Mouse (Mus musculus): ENCODE data around the gene Dad1. TPM values are rescaled to one million over a fixed set of nuclear protein-coding genes. Genes with fewer than 3 reads are reported as not detected.

The Dad1 gene
- polyA plus RNA-seq, 1 experiment: 309 TPM

DNA sequence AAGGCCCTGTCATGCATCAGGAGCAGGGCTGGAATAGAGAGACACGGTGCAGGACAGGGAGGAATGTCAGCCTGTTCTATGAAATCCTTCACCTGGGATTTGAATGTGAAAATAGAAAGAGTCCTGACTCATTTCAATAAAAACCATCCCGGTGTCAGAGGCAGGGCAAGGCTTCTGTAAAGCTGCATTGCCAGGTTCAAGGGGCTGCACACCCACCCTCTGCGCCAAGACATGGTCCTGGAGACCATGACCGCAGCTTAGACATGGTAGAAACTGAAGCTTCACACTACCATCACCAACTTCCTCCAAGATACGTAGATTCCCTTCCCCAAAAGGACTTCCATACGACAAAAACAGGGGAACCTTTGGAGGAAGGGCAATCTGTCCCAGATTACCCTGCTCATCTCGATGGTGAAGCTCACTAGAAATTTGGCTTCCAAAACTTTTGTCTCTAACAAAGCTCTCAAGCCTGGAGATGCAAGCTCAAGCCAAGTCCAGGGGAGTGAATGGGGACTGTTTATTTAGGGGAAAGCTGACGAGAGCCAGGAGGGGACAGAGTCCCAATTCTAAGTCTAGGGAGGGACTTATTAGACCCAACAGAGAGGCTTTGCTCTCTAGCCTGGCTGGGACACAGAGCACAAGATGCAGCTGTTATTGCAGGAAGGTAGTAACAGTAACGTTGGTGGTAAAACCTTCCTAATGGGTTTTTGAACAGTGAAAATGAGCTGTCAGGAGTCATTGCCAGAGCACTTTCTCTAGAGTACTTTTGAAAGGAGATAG is 60.4 kb downstream of the Dad1 start:
- peak overlapping the region; percentile 5; the same call in 1 of the 2 replicates for H3K4me3 ChIP-seq (ENCODE audit: extremely low read depth, insufficient read depth, insufficient read length)
- TF ChIP-seq CTCF (IDR thresholded peaks at IDR 0.05; ENCODE audit: extremely low read depth, insufficient read depth, insufficient read length, insufficient replicate concordance) (no peak), POLR2A (IDR thresholded peaks at IDR 0.05; ENCODE audit: low read depth, low read length) (no peak)
- 76% methylated on average over 9 of the region's 9 CpGs for WGBS
- DNase-seq (ENCODE audit: low read depth in 1 of 2, low spot score in 2 of 2): no peak
- H3K4me1 ChIP-seq (ENCODE audit: control insufficient read depth, insufficient read depth, insufficient read length): no peaks in the 10 kb centered on the region
- H3K36me3 ChIP-seq (ENCODE audit: control insufficient read depth, insufficient read depth, low read length): no peaks in the 10 kb centered on the region; the same call in 1 of the 2 replicates
- peak overlapping the region; percentile 36 for H3K27ac ChIP-seq (ENCODE audit: insufficient read depth, low read length)
- no peaks in the 10 kb centered on the region for H3K27me3 ChIP-seq (ENCODE audit: control insufficient read depth, insufficient read depth, low read length)

GRCm38 (mm10) chr14:54192462-54192847 is 61.4 kb downstream of the Dad1 start:
- H3K4me1 ChIP-seq (ENCODE audit: control insufficient read depth, insufficient read depth, insufficient read length): no peaks in the 10 kb centered on the region
- peak overlapping the region; percentile 9; the same call in 1 of the 2 replicates for H3K4me3 ChIP-seq (ENCODE audit: extremely low read depth, insufficient read depth, insufficient read length)
- TF ChIP-seq CTCF (IDR thresholded peaks at IDR 0.05; ENCODE audit: extremely low read depth, insufficient read depth, insufficient read length, insufficient replicate concordance): no peak
- TF ChIP-seq POLR2A (IDR thresholded peaks at IDR 0.05; ENCODE audit: low read depth, low read length): no peak
- H3K27ac ChIP-seq (ENCODE audit: insufficient read depth, low read length): peak overlapping the region; percentile 15; the same call in 1 of the 2 replicates
- WGBS: 75% methylated on average over 3 of the region's 3 CpGs
- no peaks in the 10 kb centered on the region for H3K36me3 ChIP-seq (ENCODE audit: control insufficient read depth, insufficient read depth, low read length)
- DNase-seq (ENCODE audit: low read depth in 1 of 2, low spot score in 2 of 2): no peak
- no peaks in the 10 kb centered on the region for H3K27me3 ChIP-seq (ENCODE audit: control insufficient read depth, insufficient read depth, low read length)

GRCm38 (mm10) chr14:54191594-54192461 is 62.1 kb downstream of the Dad1 start:
- Histone ChIP-seq H3K4me3 (ENCODE audit: extremely low read depth, insufficient read depth, insufficient read length) (peak overlapping the region; percentile 27), H3K4me1 (ENCODE audit: control insufficient read depth, insufficient read depth, insufficient read length) (no peaks in the 10 kb centered on the region), H3K27me3 (ENCODE audit: control insufficient read depth, insufficient read depth, low read length) (no peaks in the 10 kb centered on the region), H3K27ac (ENCODE audit: insufficient read depth, low read length) (peak overlapping the region; percentile 40), H3K36me3 (ENCODE audit: control insufficient read depth, insufficient read depth, low read length) (no peaks in the 10 kb centered on the region)
- DNase-seq (ENCODE audit: low read depth in 1 of 2, low spot score in 2 of 2): no peak
- TF ChIP-seq CTCF (IDR thresholded peaks at IDR 0.05; ENCODE audit: extremely low read depth, insufficient read depth, insufficient read length, insufficient replicate concordance): no peak
- no peak for TF ChIP-seq POLR2A (IDR thresholded peaks at IDR 0.05; ENCODE audit: low read depth, low read length)
- WGBS: 81% methylated on average over 18 of the region's 18 CpGs

- Histone ChIP-seq H3K27ac (ENCODE audit: insufficient read depth, low read length) (peak overlapping the region; percentile 76), H3K4me3 (ENCODE audit: extremely low read depth, insufficient read depth, insufficient read length) (peak overlapping the region; percentile 12; the same call in 1 of the 2 replicates), H3K36me3 (ENCODE audit: control insufficient read depth, insufficient read depth, low read length) (no peaks in the 10 kb centered on the region), H3K4me1 (ENCODE audit: control insufficient read depth, insufficient read depth, insufficient read length) (no peaks in the 10 kb centered on the region), H3K27me3 (ENCODE audit: control insufficient read depth, insufficient read depth, low read length) (no peaks in the 10 kb centered on the region)
- no peak for DNase-seq (ENCODE audit: low read depth in 1 of 2, low spot score in 2 of 2)
- TF ChIP-seq CTCF (IDR thresholded peaks at IDR 0.05; ENCODE audit: extremely low read depth, insufficient read depth, insufficient read length, insufficient replicate concordance) (no peak), POLR2A (IDR thresholded peaks at IDR 0.05; ENCODE audit: low read depth, low read length) (no peak)
- WGBS: 68% methylated on average over 4 of the region's 4 CpGs
Observed at GRCm38 (mm10) chr14:54191026-54191390, 62.9 kb downstream of the Dad1 start.

GRCm38 (mm10) chr14:54190305-54191025 is 63.4 kb downstream of the Dad1 start:
- H3K27me3 ChIP-seq (ENCODE audit: control insufficient read depth, insufficient read depth, low read length): no peaks in the 10 kb centered on the region
- 75% methylated on average over 7 of the region's 7 CpGs for whole genome bisulfite sequencing
- peak overlapping the region; percentile 76 for H3K27ac ChIP-seq (ENCODE audit: insufficient read depth, low read length)
- H3K4me1 ChIP-seq (ENCODE audit: control insufficient read depth, insufficient read depth, insufficient read length): no peaks in the 10 kb centered on the region
- no peaks in the 10 kb centered on the region for H3K36me3 ChIP-seq (ENCODE audit: control insufficient read depth, insufficient read depth, low read length)
- DNase-seq (ENCODE audit: low read depth in 1 of 2, low spot score in 2 of 2): no peak
- TF ChIP-seq CTCF (IDR thresholded peaks at IDR 0.05; ENCODE audit: extremely low read depth, insufficient read depth, insufficient read length, insufficient replicate concordance) (no peak), POLR2A (IDR thresholded peaks at IDR 0.05; ENCODE audit: low read depth, low read length) (no peak)
- peak overlapping the region; percentile 41; the same call in 1 of the 2 replicates for H3K4me3 ChIP-seq (ENCODE audit: extremely low read depth, insufficient read depth, insufficient read length)

DNA sequence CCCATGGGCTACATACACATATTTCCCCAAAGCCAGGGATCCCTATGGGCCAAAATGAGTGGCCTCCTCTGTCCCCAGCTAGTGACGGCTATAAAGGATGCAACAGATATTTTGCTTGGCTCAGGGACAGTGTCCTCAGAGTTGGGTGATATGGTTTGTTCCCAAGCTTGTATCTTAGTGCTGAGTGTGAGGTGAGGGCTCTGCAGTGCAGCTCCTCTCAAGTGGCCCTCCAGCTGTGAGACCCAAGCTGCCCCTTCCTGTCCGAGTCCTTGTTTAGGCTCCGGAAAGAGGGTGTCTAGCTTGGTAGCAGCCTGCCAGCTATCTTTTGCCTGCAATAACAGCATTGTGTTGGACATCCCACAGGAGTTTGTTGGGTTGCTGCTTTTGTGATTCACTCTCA is 64.6 kb downstream of the Dad1 start:
- peak overlapping the region; percentile 76 for H3K27ac ChIP-seq (ENCODE audit: insufficient read depth, low read length)
- H3K27me3 ChIP-seq (ENCODE audit: control insufficient read depth, insufficient read depth, low read length): no peaks in the 10 kb centered on the region
- no peaks in the 10 kb centered on the region for H3K36me3 ChIP-seq (ENCODE audit: control insufficient read depth, insufficient read depth, low read length)
- peak overlapping the region; percentile 31; the same call in 1 of the 2 replicates for H3K4me3 ChIP-seq (ENCODE audit: extremely low read depth, insufficient read depth, insufficient read length)
- no peaks in the 10 kb centered on the region for H3K4me1 ChIP-seq (ENCODE audit: control insufficient read depth, insufficient read depth, insufficient read length)
- WGBS: 77% methylated on average over 3 of the region's 3 CpGs
- no peak for DNase-seq (ENCODE audit: low read depth in 1 of 2, low spot score in 2 of 2)
- TF ChIP-seq POLR2A (IDR thresholded peaks at IDR 0.05; ENCODE audit: low read depth, low read length) (no peak), CTCF (IDR thresholded peaks at IDR 0.05; ENCODE audit: extremely low read depth, insufficient read depth, insufficient read length, insufficient replicate concordance) (no peak)
